Mouse (Mus musculus) G1E (cell line): ENCODE data around the gene Sec24d.

ENCODE experiments used
- CTCF ChIP-seq: IDR thresholded peaks from 2 replicates; pipeline ENCODE4 v1.5.1; 2012; ENCODE audit warnings: low read depth, low read length, inconsistent platforms, mixed read lengths
- GATA1 ChIP-seq: IDR thresholded peaks from 2 replicates; pipeline ENCODE4 v1.6.1; 2012; ENCODE audit warnings: borderline replicate concordance, low read length, inconsistent platforms, mixed read lengths
- GATA2 ChIP-seq: IDR thresholded peaks from 2 replicates; pipeline ENCODE4 v1.6.1; 2012; ENCODE audit warnings: low read depth, low read length, inconsistent platforms, borderline replicate concordance
- POLR2AphosphoS5 ChIP-seq: IDR thresholded peaks from 2 replicates; pipeline ENCODE4 v1.6.1; 2012; ENCODE audit warnings: low read depth, low read length, inconsistent platforms; ENCODE audit not compliant: insufficient replicate concordance
- TAL1 ChIP-seq: conservative IDR thresholded peaks from 2 replicates; pipeline ENCODE4 v1.6.1; 2012; ENCODE audit warnings: low read depth, low read length, inconsistent platforms, mixed read lengths

- TF ChIP-seq GATA1 (no peak), CTCF (no peak), TAL1 (no peak), POLR2AphosphoS5 (no peak), GATA2 (no peak)
Observed at GRCm38 (mm10) chr3:123301521-123301920, 34.3 kb downstream of the Sec24d start.
